Comparison of ENCODE assay signal across 12 mouse cellular contexts in the genomic region with DNA sequence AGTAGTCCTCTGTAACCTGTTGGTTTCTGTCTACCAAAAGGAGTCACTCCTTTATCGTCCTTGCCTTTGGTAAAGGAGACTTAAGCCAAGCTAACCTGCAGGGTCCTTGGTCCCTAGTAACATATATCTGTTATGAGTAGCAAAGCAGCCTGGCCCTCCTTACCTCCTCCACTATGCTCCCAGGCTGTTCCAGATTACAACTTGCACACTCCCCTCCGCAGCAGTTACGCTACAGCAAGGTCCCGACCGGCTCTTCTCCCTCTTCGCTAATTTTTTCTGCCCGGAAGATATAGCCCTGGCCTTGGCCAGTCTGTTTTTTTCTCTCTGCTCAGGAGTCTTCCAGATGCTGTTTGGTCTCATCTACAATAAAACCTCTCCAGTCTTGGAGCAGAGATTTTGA. TPM values are rescaled to one million over a fixed set of nuclear protein-coding genes. Genes with fewer than 3 reads are reported as not detected.
DNase-seq lines count a peak whose midpoint lies in the region; ATAC-seq and TF ChIP-seq lines count a peak whose summit lies in the region.
"Had no signal": no experiment of that assay in that cellular context is flagged by ENCODE, and none has a peak within 500 bp of the region (broad histone marks: within the 10 kb centered on the region; RNA-seq: fewer than 3 reads in every experiment).

No protein-coding gene starts in this region.

- H3K4me1 ChIP-seq in testis, adult 2 months (ENCODE audit: control insufficient read depth, insufficient read depth, low read length), result peaks cover 9% of the 10 kb centered on the region

- peak overlapping the region; percentile 29 for H3K27ac ChIP-seq in testis, adult 2 months (ENCODE audit: control insufficient read depth, insufficient read depth, low read depth, low read length)
- H3K27ac ChIP-seq: embryonic facial prominence, embryonic 12.5 days; forebrain, embryonic 15.5 days; heart, embryonic 13.5 days; hindbrain, embryonic 12.5 days had no signal

- no peaks in the 10 kb centered on the region for H3K27me3 ChIP-seq in testis, adult 2 months (ENCODE audit: control insufficient read depth, insufficient read depth, low read length)
- H3K27me3 ChIP-seq: embryonic facial prominence, embryonic 12.5 days; forebrain, embryonic 15.5 days; heart, embryonic 13.5 days; hindbrain, embryonic 12.5 days; Patski had no signal

- peak; percentile 57 for DNase-seq in cerebellum, adult 9-11 months
- no peak for DNase-seq in cerebellum, adult 11 months
- DNase-seq in ovary, postnatal 36 days (ENCODE audit: low spot score), result peak; percentile 16
- DNase-seq in ovary, postnatal 10 days (ENCODE audit: low spot score), result no peak
- no peak for DNase-seq in Muller cell, postnatal 12 days (ENCODE audit: inconsistent ontology term)

- H3K36me3 ChIP-seq in testis, adult 2 months (ENCODE audit: control insufficient read depth, insufficient read depth, low read length), result no peaks in the 10 kb centered on the region; the same call in 1 of the 2 replicates
- H3K36me3 ChIP-seq: embryonic facial prominence, embryonic 12.5 days; forebrain, embryonic 15.5 days had no signal

- no peak for TF ChIP-seq CTCF in testis, adult 2 months (IDR thresholded peaks at IDR 0.05; ENCODE audit: control insufficient read depth, insufficient read depth, insufficient replicate concordance, low read depth, low read length)

- TF ChIP-seq POLR2A in testis, adult 2 months (IDR thresholded peaks at IDR 0.05; ENCODE audit: control insufficient read depth, low read depth, low read length), result no peak

- no peak for ATAC-seq in granulocyte monocyte progenitor cell, adult 5-6 weeks (replicated peaks; ENCODE audit: poor library complexity, severe bottlenecking)

- peak overlapping the region; percentile 73 for H3K4me3 ChIP-seq in testis, adult 2 months (ENCODE audit: control insufficient read depth, low read depth, low read length)

RNA-seq across cellular contexts. Expression of a gene that starts 2.2 kb away (rescaled TPM):
- polyA plus RNA-seq in testis, adult 2 months (2012; rRNA removed), result 44.1 and 48.8 TPM in 2 replicates
- total RNA-seq in granulocyte monocyte progenitor cell, adult 5-6 weeks (2014; fragmentation: Nextera tagmentation), result 58.6 and 64.2 TPM in 2 replicates
- total RNA-seq in granulocyte monocyte progenitor cell, adult 5-6 weeks (2017), result 41.7 and 51.4 TPM in 2 replicates

RNA-seq across cellular contexts. Expression of a gene that starts 3.0 kb away (rescaled TPM):
- 14.7 and 14.8 TPM in 2 replicates for polyA plus RNA-seq in testis, adult 2 months (2012; rRNA removed)
- total RNA-seq in granulocyte monocyte progenitor cell, adult 5-6 weeks (2014; fragmentation: Nextera tagmentation), result 132 and 145 TPM in 2 replicates
- total RNA-seq in granulocyte monocyte progenitor cell, adult 5-6 weeks (2017), result 123 and 133 TPM in 2 replicates

RNA-seq across cellular contexts. Expression of a gene that starts 47.9 kb away (rescaled TPM):
- polyA plus RNA-seq in testis, adult 2 months (2012; rRNA removed), result 10.6 and 10.7 TPM in 2 replicates
- total RNA-seq in granulocyte monocyte progenitor cell, adult 5-6 weeks (2014; fragmentation: Nextera tagmentation), result not detected in 2 replicates
- not detected in 2 replicates for total RNA-seq in granulocyte monocyte progenitor cell, adult 5-6 weeks (2017)

Comparison
In these comparisons a context has a peak if more than half of its experiments do, and no peak if none do; other contexts are left out.
1. DNase-seq: peak in cerebellum, adult 9-11 months (single experiment) and ovary, postnatal 36 days (single experiment); none in cerebellum, adult 11 months (single experiment), ovary, postnatal 10 days (single experiment) and Muller cell, postnatal 12 days (single experiment).